Mouse (Mus musculus): ENCODE results near the gene Tspan18.

Gene Tspan18

DNA sequence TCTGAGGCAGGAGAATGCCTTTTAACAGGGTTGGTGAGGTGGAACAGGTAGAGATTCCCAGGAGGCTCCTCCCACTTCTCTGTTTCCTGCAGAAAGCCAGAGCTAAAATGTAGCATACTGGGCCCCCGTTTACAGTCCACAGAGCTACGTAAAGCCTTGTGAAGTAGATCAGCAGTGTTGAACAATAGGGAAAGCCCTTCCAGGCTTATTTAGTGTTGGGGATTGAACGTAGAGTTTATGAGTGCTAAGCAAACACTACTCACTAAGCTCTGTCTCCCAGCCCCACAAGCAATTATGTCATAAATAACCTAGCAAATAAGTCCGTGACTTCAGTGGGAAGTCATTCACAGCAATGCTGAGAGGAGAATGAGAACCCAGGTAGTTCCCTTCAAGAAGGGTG, 76.7 kb downstream of the Tspan18 start:
- no peak for DNase-seq

DNA sequence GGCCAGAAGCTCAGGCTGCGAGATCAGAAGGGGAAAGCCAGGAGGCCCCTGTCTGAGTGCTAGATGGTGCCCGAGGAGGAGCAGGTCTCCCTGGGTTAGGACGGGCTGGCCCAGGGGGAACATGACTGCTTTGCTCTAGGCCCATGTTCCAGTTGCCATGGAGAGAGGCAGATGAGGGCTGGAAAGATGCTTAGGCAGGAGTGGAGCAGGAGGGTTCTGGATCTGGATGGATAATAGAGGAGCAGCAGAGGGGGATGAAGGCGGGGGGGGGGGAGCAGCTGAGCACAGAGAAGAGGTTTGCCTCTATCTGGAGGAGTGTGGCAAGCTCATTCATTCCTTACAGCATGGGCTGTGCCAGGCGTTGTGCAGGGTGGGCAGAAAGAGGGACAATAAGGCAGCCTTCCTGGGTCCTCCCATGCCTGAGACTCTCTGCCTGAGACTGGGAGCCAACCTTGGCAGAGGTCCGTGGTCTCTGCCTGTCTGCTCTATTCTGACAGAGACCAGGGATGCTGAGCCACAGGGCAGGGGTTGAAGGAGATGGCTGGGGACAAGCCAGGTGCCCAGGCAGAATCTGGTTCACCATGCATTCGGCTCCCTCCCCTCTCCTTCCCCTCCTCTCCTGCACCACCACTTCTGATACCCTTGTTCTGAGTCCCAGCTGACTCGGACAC, 77.4 kb downstream of the Tspan18 start:
- DNase-seq = no peak

DNA sequence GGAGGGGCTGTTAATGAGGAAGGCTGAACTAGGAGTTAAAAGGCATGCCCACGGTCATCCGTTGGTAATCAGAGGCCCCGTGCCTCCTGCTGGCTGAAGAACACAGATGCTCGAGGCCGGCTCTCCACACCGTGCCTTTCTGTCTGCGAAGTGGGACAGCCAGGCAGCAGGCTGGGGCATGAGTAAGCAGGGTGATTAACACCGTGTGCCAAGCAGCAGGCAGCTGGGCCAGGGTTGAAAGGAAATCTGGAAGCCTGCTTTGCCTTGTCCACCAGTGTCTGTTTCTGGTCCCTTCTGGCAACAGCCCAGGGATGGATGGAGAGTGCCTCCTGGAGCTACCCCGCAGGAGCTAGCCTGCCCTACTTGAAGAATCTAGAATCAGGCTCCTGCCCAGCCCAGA, 81.9 kb downstream of the Tspan18 start:
- DNase-seq = peak; percentile 79

DNA sequence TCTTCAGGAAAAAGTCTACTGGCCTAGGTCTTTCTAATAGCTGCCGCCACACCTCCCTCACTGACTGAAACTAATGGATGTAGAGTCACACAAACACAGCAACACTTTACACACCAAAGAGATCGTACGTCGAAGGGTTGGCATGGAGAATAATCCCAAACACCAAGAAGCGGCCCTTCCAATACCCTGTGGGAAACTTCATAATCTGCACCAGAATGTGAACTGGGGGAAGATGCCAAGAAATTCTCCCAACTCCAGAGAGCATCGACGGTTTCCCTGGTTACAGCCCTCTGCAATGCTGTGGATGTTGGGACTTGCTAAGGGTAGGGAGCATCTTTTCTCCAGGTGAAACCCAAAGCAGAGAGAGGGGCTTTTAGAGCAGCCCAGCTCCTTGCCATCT, 83.7 kb downstream of the Tspan18 start:
- no peak for DNase-seq

- no peak for DNase-seq
These were observed 85.2 kb downstream of the Tspan18 start for GRCm38 (mm10) chr2:93249058-93249457.

DNA sequence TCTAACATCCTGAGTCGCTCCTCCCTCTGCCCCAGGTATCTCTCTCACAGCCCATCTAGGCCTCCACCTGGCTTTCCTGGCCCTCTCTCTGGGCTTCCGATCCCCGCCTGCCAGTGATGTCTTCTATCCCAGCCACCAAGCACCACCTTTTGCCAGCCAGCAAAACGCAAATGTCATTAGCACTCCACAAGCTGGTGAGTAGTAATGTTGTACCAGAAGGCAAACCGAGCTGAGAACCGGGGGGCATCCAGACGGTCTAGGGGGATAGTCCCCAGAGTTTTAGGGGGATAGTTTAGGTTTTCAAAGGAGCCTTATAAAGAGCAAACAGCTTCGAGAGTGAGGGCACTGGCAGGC, 90.2 kb downstream of the Tspan18 start:
- DNase-seq = peak; percentile 70

GRCm38 (mm10) chr2:93243439-93244089, 90.7 kb downstream of the Tspan18 start:
- peak; percentile 85 for DNase-seq

DNA sequence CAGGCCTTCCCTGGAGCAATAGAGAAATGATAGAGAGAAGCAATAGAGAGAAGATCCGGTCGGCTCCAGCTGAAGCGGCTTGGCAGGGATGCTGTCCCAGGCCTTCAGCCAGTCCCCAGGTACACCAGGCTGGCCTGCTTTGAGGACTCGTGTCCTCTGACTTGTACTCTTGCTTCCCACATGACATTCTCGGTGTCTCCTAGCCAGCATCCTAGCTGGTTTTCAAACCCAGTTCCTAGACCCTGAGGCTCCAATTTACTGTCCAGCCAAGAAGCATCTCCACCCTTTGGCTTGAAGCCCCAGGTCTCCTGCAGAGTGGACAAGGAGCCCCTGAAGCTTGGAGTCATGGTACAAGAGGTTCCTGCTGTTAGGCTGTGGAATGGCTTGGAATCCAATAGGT, 92.1 kb downstream of the Tspan18 start:
- DNase-seq = peak; percentile 77

- no peak for DNase-seq
These were observed 95.4 kb downstream of the Tspan18 start for GRCm38 (mm10) chr2:93238864-93239263.

DNA sequence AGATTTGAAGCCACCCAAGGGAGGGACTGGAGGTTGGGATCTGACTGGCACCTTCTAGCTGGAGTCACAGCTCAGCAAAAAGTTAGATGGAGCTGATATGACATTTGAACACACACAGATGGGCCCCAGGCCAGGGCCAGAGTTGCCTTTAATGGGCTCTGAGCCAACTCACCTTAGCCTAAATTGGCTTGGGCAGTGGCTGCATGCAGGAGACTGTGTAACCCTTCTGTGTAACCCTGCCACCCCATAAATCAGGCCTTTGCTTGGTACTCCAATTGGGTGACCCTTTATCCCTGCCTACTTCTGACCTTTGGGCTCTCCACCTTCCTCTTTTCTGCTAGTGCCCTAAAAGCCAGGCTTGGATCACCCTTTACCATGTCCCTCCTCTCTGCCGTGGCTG, 97.2 kb downstream of the Tspan18 start:
- DNase-seq = no peak

DNA sequence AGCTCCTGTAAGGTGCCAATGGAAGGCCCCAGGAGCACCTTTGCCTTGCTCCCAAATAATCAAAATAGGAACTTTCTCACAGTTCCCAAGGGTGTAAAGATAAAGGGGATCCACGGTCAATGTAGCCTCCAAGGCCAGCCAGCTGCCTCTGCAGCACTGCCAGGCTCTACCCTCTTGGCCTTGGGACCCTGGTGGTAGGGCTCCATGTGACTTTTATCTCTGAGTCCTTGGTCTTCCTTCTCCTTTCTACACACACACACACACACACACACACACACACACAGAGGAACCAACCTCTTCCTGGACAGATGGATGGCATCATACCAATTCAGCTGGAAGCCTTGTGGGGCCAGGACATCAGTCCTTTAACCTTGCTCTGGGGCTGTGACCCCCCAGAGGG, 102.2 kb downstream of the Tspan18 start:
- DNase-seq = no peak

- no peak for DNase-seq
These were observed 105.9 kb downstream of the Tspan18 start for GRCm38 (mm10) chr2:93228480-93228824.

- peak; percentile 65 for DNase-seq
These were observed 106.4 kb downstream of the Tspan18 start for GRCm38 (mm10) chr2:93227713-93228479.

GRCm38 (mm10) chr2:93226606-93227595, 107.4 kb downstream of the Tspan18 start:
- DNase-seq = peak; percentile 87

- DNase-seq = peak; percentile 80
These were observed 110.8 kb downstream of the Tspan18 start for GRCm38 (mm10) chr2:93223463-93223862.

DNA sequence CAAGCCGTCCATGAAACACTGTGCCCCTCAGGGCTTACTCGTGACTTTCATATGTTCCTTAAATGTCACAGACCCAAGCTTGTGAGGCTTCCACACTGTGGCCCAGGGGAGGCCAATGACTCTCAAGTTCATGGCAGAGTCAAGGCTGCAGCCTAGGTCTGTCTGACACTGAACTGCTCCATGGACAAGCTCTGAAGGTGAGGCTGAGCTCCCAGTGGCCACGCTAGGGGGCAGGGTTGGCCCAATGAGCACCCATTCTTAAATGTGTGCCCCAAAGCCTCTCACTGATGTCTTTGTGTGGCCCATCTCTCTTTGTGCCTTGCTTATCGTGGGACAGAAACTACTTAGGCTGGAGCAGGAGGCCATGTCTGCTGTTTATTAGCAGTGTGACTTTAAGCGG, 113.9 kb downstream of the Tspan18 start:
- no peak for DNase-seq

GRCm38 (mm10) chr2:93219576-93219975, 114.7 kb downstream of the Tspan18 start:
- peak; percentile 66 for DNase-seq

- no peak for DNase-seq
These were observed 115.8 kb downstream of the Tspan18 start for GRCm38 (mm10) chr2:93218353-93218990.

DNA sequence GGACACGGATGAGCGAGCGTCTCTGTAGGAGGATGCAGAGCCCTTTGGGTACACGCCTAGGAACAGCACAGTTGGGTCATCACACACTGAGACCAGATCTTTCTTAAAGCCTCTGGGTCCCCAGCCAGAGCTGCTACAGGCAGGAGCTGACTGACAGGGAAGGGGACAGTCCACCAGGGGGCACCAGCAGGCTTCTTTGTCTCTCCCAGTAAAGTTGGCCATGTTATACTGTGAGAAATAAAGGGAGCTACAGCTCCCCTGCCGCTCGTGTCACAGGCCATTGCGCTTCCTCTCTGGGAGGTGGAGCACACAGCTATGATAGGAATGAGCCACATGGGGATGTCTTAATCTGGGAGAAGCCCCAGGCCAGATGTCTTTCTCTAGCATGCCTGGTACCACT, 117.3 kb downstream of the Tspan18 start:
- peak; percentile 92 for DNase-seq

DNA sequence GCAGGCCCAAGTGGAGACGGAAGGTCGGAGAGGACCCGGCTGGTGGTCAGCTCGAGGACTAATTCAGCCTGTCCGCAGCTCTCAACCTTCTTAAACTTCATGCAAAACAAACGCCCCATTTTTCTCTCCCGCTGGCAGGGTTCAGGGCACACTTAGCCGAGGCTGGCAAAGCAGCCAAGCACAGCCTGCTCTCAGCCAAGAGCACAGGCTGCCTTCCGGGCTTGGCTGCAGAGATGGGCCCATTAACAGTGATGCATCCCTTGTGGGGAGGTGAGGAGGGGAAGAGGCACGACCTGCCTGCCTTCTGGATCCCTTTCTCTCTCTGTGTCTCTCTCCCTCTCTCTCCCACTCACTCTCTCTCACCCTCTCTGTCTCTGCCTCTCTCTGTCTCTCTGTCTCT, 118.5 kb downstream of the Tspan18 start:
- peak; percentile 93 for DNase-seq

DNA sequence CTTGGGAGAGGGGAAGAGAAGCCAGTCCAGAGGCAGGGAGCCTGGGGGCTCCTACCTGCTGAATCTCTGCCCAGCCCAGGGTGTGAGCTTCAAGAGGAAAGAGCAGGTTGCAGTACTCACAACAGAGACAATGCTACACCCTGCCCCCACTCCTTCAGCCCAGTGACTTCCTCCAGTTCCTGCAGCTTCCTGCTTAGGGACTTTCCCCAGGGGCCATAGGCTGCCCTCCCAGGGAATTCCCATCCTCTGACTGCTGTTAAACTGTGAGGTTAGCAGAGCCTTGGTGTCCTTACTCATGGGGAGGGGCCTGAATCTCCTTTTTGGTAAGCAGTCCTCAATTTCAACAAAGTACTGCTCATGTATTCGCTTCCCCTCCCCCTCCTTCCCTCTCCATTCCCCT, 120.1 kb downstream of the Tspan18 start:
- no peak for DNase-seq

GRCm38 (mm10) chr2:93212865-93213264, 121.4 kb downstream of the Tspan18 start:
- DNase-seq = no peak

All from cerebellum, adult 11-12 months (tissue).